Mouse (Mus musculus): ENCODE results near the gene Erp29. TPM values are rescaled to one million over a fixed set of nuclear protein-coding genes. Genes with fewer than 3 reads are reported as not detected.

Gene Erp29
- polyA plus RNA-seq, 1 experiment from 2014 or later, result 171 TPM

DNA sequence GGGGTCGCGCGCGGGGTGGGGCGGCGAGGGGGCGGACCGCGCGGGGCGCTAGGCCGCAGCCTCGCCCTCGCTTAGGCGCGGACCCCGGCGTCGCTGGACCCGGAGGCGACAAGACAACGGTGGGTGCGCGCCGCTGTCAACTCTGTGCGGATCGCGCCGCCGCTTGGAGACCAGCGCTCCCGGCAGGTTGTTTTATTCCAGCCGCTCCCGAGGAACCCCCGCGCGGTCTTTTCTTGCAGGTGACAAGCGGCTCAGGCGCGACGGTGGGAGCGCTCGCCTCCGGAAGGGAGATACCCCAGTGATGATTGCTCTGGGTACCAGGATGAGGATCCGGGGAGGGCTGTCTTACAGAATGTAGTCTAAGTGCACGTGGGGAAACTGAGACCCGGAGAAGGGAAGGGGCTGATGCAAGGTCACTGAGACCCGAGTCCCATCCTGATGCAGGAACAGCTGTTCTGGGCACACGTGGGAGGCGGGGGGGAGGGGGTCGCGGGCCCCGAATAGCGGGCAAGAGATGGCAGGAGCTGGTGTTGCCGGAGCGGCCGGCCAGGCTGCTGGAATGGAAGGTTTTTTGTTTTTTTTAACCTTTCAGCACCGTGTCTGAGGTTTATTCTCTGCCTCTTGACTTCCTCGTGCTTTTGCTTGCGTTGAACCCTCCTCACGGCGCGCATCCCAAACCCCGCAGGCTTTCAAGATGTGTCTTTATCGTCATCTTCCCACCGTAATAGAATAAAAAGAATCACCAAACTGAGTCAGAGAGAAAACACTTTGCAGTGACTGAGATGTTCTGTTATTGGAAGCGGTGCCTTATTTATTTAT lies 54.0 kb downstream of the Erp29 start:
- peak overlapping the region; percentile 97 for H3K4me2 ChIP-seq
- under 1% methylated on average over 67 of the region's 67 CpGs for WGBS
- H3K27ac ChIP-seq (replicated peaks), result peak overlapping the region; percentile 76
- no peaks in the 10 kb centered on the region for H3K9me3 ChIP-seq
- H3K4me3 ChIP-seq, result peak overlapping the region; percentile 96
- H3K27me3 ChIP-seq, result no peaks in the 10 kb centered on the region
- H3K4me1 ChIP-seq (replicated peaks), result peaks cover 30% of the 10 kb centered on the region
- ATAC-seq (ENCODE audit: low read depth), result peak; percentile 78
- H3K36me3 ChIP-seq, result peaks cover 10% of the 10 kb centered on the region
- peak overlapping the region; percentile 91 for H3K9ac ChIP-seq

DNA sequence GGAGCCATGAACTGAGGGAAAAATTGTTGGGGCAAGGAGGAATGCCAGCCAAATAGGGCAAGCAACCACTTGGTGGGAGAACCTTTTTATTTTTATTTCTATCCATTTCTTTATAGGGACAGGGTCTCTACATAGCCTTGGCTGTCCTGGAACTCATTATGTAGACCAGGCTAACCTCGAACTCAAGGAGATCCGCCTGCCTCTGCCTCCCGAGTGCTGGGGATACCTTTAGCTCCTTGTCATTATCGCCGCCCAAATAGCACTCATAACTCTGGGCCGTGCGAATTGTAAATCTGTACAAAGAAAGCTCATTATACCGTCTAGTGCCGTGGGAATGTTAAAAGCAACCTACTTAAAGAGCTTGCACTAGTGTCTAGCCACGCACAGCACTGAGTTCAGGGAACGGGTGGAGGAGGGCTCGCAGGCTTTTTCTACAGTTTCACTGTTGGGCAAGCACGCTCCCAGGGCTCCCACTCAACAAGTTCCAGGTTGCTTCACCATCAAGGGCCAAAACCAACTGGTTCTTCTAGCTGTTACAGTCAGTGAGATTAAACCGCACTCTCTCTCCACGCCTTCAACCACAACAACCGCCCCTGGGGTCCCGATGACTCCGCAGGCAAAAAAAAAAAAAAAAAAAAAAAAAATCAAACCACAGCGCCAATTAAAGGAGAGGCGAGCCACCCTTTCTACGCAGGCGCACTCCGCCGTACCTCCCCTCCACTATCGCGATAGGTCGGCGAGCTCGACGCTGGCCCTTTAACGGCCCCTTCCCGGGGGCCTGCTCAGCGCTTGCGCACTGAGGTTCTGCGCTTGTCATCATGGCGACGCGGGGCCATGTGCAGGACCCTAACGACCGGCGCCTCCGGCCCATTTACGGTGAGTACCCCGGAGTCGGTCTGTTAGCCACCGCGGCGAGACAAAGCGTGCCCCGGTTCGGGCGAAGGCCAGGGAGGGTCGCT lies 54.8 kb downstream of the Erp29 start, which contains the start of gene Naa25:
Gene Naa25, plus strand, starts transcription at position 750 of the 959 bp plus-strand sequence.
- peak within 1 kb of the TSS; percentile 97 for H3K4me2 ChIP-seq
- peak; percentile 96 for ATAC-seq (ENCODE audit: low read depth)
- peak within 1 kb of the TSS; percentile 96 for H3K4me3 ChIP-seq
- 10% methylated on average over 53 of the region's 53 CpGs for WGBS
- peaks cover 30% of the 10 kb centered on the region for H3K4me1 ChIP-seq (replicated peaks)
- no peaks in the 10 kb centered on the region for H3K9me3 ChIP-seq
- H3K36me3 ChIP-seq, result peaks cover 10% of the 10 kb centered on the region
- H3K27ac ChIP-seq (replicated peaks), result peak within 1 kb of the TSS; percentile 83
- H3K9ac ChIP-seq, result peak within 1 kb of the TSS; percentile 91
- H3K27me3 ChIP-seq, result no peaks in the 10 kb centered on the region

DNA sequence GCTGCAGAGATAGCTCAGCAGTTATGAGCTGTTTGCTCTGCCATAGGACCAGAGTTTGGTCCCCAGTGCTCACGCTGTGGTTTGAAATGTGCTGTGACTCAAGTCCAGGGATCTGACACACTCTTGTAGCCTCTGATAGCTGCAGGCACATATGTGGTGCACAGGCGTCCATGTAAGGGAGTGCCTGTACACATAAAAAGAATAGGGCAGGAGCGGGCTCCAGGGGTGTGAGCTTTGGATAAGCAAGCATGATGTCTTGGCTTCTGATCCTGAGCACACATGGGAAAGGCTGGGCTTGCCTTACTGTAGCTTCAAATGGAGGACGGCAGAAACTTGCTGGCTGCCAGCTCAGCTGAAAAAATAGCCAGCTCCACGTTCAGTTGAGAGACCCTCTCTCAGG lies 56.7 kb downstream of the Erp29 start:
- H3K27ac ChIP-seq (replicated peaks), result no peak overlapping the region
- H3K4me1 ChIP-seq (replicated peaks), result peaks cover 24% of the 10 kb centered on the region
- H3K4me2 ChIP-seq, result no peak overlapping the region
- no peak for ATAC-seq (ENCODE audit: low read depth)
- no peaks in the 10 kb centered on the region for H3K9me3 ChIP-seq
- 86% methylated on average over 5 of the region's 5 CpGs for WGBS
- no peaks in the 10 kb centered on the region for H3K27me3 ChIP-seq
- no peak overlapping the region for H3K4me3 ChIP-seq
- H3K9ac ChIP-seq, result no peak overlapping the region
- no peaks in the 10 kb centered on the region for H3K36me3 ChIP-seq

DNA sequence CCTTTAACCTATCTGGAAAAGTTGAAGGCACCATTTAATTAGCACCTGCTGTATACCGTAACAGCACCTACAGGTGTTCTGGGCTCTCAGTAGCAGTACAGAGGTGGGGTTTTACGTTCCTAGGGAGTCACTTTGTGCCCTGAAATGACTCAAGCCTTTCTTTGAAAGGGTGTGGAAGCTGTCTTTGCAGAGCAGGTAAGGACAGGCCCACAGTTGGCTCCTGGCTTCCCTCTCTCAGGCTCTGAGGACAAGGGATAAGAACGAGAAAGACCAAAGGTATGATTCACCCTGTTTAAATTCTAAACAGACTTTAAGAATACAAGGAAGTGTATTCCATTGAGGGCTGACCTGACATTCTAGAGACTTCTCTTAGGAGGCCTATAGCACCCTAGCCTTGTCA lies 58.9 kb downstream of the Erp29 start:
- Histone ChIP-seq H3K4me1 (replicated peaks) (peaks cover 6% of the 10 kb centered on the region), H3K4me2 (no peak overlapping the region), H3K9me3 (no peaks in the 10 kb centered on the region), H3K4me3 (no peak overlapping the region), H3K9ac (no peak overlapping the region), H3K36me3 (no peaks in the 10 kb centered on the region), H3K27ac (replicated peaks) (no peak overlapping the region), H3K27me3 (no peaks in the 10 kb centered on the region)
- no peak for ATAC-seq (ENCODE audit: low read depth)
- 86% methylated on average over 3 of the region's 3 CpGs for WGBS

DNA sequence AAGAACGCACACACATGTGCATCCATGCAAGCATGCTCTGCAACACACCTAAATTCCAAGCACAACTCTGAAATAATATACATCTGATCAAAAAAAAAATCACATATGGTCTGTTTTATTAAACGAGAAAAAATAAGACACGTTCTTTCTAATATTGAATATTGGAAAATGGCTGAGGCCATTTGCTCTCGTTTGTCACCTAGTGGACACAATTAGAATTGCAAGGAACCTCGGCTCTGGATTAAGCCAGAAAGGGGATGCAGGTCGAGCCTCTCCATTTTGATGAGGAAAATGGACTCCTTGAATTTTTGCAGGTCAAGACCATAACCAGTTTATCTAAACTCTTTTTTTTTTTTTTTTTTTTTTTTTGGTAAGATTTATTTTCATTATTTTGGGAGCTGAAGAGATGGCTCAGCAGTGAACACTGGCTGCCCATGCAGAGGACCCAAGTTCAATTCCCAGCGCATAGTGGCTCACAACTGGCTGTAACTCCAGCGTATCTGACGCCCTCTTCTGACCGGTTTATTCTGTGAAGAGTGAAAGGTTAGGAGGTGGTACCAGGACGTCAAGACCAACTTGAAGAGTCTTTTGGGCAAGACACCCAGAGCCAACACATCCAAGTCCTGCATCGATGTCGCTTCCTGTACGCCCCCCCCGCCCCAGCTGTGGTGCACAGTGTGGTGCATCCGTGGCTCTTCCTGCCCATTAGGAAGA lies 59.5 kb downstream of the Erp29 start:
- Histone ChIP-seq H3K9ac (no peak overlapping the region), H3K4me2 (no peak overlapping the region), H3K36me3 (no peaks in the 10 kb centered on the region), H3K27ac (replicated peaks) (no peak overlapping the region), H3K4me1 (replicated peaks) (peaks cover 6% of the 10 kb centered on the region), H3K27me3 (no peaks in the 10 kb centered on the region), H3K9me3 (no peaks in the 10 kb centered on the region), H3K4me3 (no peak overlapping the region)
- WGBS, result 59% methylated on average over 16 of the region's 16 CpGs
- no peak for ATAC-seq (ENCODE audit: low read depth)

DNA sequence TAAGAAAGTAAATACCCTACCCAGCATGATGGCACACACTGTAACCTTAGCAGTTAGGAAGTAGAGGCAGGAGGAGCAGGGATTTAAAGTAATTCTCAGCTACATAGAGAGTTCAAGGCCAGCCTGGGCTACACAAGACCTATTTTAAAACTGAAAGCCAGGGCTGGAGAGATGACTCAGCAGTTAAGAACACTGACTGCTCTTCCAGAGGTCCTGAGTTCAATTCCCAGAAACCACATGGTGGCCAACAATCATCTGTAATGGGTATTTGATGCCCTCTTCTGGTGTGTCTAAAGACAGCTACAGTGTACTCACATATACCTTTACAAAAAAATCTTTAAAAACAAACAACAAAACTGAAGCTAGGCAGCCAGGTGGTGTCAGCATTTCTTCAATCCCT lies 62.6 kb downstream of the Erp29 start:
- Histone ChIP-seq H3K4me1 (replicated peaks) (peaks cover 9% of the 10 kb centered on the region), H3K27me3 (no peaks in the 10 kb centered on the region; the same call in 1 of the 2 replicates), H3K9ac (no peak overlapping the region), H3K27ac (replicated peaks) (no peak overlapping the region), H3K9me3 (no peaks in the 10 kb centered on the region), H3K4me2 (no peak overlapping the region), H3K36me3 (no peaks in the 10 kb centered on the region), H3K4me3 (no peak overlapping the region)
- no peak for ATAC-seq (ENCODE audit: low read depth)

DNA sequence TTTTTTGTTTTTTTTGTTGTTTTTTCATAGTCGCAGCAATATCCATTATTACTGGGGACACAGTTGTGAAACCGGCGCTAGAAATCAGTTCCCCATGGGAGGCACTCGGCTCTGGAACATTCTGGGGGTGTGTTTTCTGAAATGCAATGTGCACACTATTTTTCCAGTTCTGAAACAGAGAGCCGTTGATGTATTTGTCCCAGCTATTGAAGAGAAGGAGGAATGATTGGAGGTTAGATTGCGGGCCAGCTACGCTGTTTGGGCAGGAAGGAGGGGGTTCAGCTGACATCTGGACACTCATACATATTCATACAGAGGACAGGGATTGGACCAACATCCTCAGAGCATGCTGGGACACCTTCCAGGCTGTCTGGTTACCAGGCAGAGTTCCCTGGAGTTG lies 63.2 kb downstream of the Erp29 start:
- H3K4me1 ChIP-seq (replicated peaks), result peaks cover 15% of the 10 kb centered on the region
- H3K36me3 ChIP-seq, result no peaks in the 10 kb centered on the region
- WGBS, result 47% methylated on average over 7 of the region's 7 CpGs
- ATAC-seq (ENCODE audit: low read depth), result no peak
- no peak overlapping the region for H3K27ac ChIP-seq (replicated peaks)
- H3K4me2 ChIP-seq, result no peak overlapping the region
- no peaks in the 10 kb centered on the region; the same call in 1 of the 2 replicates for H3K27me3 ChIP-seq
- H3K9ac ChIP-seq, result no peak overlapping the region
- no peak overlapping the region for H3K4me3 ChIP-seq
- no peaks in the 10 kb centered on the region for H3K9me3 ChIP-seq

DNA sequence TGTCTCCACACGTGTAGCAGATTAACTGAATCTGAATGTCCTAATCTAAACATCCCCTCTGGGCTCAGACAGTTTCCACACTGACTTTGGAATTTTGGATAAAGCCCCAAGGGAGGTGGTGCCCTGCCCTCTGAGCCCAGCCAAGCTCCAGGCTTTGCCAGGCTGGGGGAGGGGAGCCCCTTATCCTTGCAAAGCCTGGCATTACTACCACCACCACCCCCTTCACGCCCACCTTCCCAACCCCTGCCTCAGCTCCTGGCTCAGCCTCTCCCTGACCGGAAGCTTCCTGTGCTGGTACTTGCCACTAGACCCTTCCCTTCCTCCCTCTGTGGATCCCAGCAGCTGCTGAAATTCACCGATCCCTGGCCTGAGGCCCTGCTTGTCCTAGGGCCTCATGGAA lies 65.2 kb downstream of the Erp29 start:
- H3K36me3 ChIP-seq, result 0 out of 2 replicates have a peak, but pooled peaks cover 1% of the 10 kb centered on the region
- H3K9me3 ChIP-seq, result no peaks in the 10 kb centered on the region
- no peak for ATAC-seq (ENCODE audit: low read depth)
- 71% methylated on average over 4 of the region's 4 CpGs for WGBS
- no peaks in the 10 kb centered on the region; the same call in 1 of the 2 replicates for H3K27me3 ChIP-seq
- no peak overlapping the region for H3K9ac ChIP-seq
- no peak overlapping the region for H3K4me3 ChIP-seq
- H3K4me2 ChIP-seq, result no peak overlapping the region
- peaks cover 32% of the 10 kb centered on the region for H3K4me1 ChIP-seq (replicated peaks)
- no peak overlapping the region for H3K27ac ChIP-seq (replicated peaks)

DNA sequence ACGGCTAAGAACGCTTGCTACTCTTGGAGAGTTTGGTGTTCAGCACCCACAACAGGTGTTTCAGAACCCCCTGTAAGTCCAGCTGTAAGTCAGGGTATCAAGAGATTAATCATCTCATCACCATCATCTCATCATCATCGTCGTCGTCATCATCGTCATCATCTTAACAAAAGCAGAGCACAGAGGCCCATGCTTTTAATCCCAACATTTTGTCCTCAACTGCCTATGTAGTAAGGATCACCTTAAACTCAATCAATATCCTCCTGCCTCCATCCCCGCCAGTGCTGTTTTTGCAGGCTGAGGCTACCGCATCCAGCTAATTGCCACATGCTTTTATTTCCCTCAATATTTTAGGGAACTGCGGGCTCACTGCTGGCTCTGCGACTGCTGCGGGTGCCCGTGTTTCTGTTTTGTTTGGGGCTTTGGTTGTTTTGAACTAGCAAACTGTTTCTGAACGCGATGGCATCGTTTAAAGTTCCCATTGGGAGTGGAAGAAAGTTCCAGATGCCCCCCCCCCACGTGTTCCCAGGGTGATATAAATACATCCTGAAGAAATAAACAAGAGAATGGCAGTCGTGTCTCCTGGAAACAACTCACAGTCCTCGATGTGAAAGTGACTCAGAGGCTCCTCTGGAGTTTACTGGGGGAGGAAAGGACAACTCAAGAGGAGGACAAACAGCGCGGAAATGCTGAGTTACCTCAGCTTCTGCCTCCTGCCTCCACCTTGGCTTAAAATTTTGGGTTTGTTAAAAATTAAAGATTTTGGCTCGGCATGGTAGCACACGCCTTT lies 66.0 kb downstream of the Erp29 start:
- Histone ChIP-seq H3K4me2 (peak overlapping the region; percentile 61), H3K9ac (peak overlapping the region; percentile 91), H3K27ac (replicated peaks) (peak overlapping the region; percentile 88; the same call in 1 of the 2 replicates), H3K9me3 (no peaks in the 10 kb centered on the region), H3K4me1 (replicated peaks) (peaks cover 32% of the 10 kb centered on the region), H3K36me3 (peaks cover 9% of the 10 kb centered on the region), H3K27me3 (no peaks in the 10 kb centered on the region; the same call in 1 of the 2 replicates), H3K4me3 (peak overlapping the region; percentile 80)
- ATAC-seq (ENCODE audit: low read depth), result no peak
- WGBS, result 32% methylated on average over 22 of the region's 22 CpGs

DNA sequence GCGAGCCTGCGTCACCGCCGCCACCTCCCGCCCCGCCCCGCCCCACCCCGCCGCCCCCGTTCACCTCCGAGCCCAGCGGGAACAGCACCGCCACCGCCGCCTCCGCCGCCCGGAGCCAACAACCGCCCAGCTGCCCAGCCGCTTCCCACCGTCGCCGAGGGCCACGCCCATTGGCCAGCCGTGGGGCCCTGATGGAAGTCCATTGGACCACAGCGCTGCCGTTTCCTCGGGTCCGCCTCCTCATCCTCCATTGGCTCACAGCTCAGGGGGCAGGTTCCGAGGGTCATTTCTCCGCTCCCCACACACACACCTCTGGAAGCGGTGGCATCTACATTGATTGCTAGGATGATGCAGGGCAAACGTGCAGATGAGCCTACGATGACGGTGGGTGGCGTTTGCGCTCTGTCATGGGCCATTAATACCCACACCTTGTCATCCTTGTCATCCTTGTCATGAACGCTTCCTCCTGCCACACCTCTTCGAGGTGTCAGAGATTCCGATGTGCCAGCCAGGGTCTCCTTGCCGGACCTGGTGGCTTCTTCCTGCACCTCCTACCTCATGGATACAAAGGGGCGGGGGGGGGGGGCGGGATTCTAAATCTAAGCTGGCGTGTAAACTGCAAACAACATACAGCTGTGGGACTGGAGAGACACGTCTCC lies 66.7 kb downstream of the Erp29 start, which contains the start of gene Trafd1:
Gene Trafd1, minus strand, starts transcription at position 172 of the 659 bp plus-strand sequence.
- peak within 1 kb of the TSS; percentile 61 for H3K4me2 ChIP-seq
- no peaks in the 10 kb centered on the region; the same call in 1 of the 2 replicates for H3K27me3 ChIP-seq
- peaks cover 17% of the 10 kb centered on the region for H3K36me3 ChIP-seq
- peak; percentile 98 for ATAC-seq (ENCODE audit: low read depth)
- peak within 1 kb of the TSS; percentile 80 for H3K4me3 ChIP-seq
- under 1% methylated on average over 41 of the region's 45 CpGs for WGBS
- H3K27ac ChIP-seq (replicated peaks), result peak within 1 kb of the TSS; percentile 88
- peak within 1 kb of the TSS; percentile 91 for H3K9ac ChIP-seq
- no peaks in the 10 kb centered on the region; the same call in 1 of the 2 replicates for H3K9me3 ChIP-seq
- H3K4me1 ChIP-seq (replicated peaks), result peaks cover 32% of the 10 kb centered on the region

Measured in neural tube, embryonic 13.5 days (tissue).